Mouse (Mus musculus): Measurements from ENCODE around the gene Cnn3.
A peak's percentile ranks its signal among the peaks of the same experiment; 100 is the strongest.

GRCm38 (mm10) chr3:121500225-121500624, 73.9 kb downstream of the Cnn3 start:
- TF ChIP-seq POLR2A (IDR thresholded peaks at IDR 0.05; ENCODE audit: low read depth, low read length), result no peak
- TF ChIP-seq CTCF (IDR thresholded peaks at IDR 0.05; ENCODE audit: extremely low read depth, insufficient read length, insufficient replicate concordance, low read depth, low read length), result peak; percentile 98
